Mouse (Mus musculus) liver, embryonic 14.5 days (tissue): ENCODE measurements around the gene Usp8. TPM values are rescaled to one million over a fixed set of nuclear protein-coding genes. Genes with fewer than 3 reads are reported as not detected.

ENCODE experiments used
- ATAC-seq: fragments of 200-750 bp; cut with Nextera tagmentation; 2 replicates; pipeline ENCODE4 v1.8.0; 2017; ENCODE audit warnings: moderate number of reproducible peaks, mild to moderate bottlenecking, moderate library complexity; ENCODE audit not compliant: insufficient read depth
- DNase-seq, 3 experiments: peaks; one replicate each; pipeline ENCODE4 v3.0.0-alpha.2; 2012 to 2013; ENCODE audit warnings: low read depth in 3 of 3, low spot score in 3 of 3
- H3K27ac ChIP-seq: fragments of 300-500 bp; sonication (generic); 2 replicates; pipeline ENCODE4 v1.5.1; 2014; ENCODE audit warnings: moderate library complexity, mild to moderate bottlenecking, control low read depth, inconsistent platforms
- H3K27me3 ChIP-seq: fragments of 300-500 bp; sonication (generic); 2 replicates; pipeline ENCODE4 v1.6.1; 2014; ENCODE audit warnings: mild to moderate bottlenecking, low read length, moderate library complexity; ENCODE audit not compliant: control insufficient read depth, insufficient read depth
- H3K36me3 ChIP-seq: fragments of 300-500 bp; sonication (generic); replicated peaks from 2 replicates; pipeline ENCODE4 v1.6.1; 2014; ENCODE audit warnings: low read depth; ENCODE audit not compliant: control insufficient read depth, insufficient read depth
- H3K4me1 ChIP-seq, 2 experiments: fragments of 200-500 bp in 1 of 2; fragments of 300-500 bp in 1 of 2; sonication (generic) in 1 of 2; replicated peaks; 2 replicates each; pipeline ENCODE4 v1.6.1; 2012 to 2014; ENCODE audit warnings: antibody characterized with exemption in 1 of 2, inconsistent platforms in 1 of 2, low read length in 1 of 2; ENCODE audit not compliant: control insufficient read depth in 2 of 2, insufficient read depth in 2 of 2
- H3K4me2 ChIP-seq: fragments of 300-500 bp; sonication (generic); 2 replicates; pipeline ENCODE4 v1.6.1; 2014; ENCODE audit warnings: low read depth, mild to moderate bottlenecking, control low read depth, moderate library complexity
- H3K4me3 ChIP-seq, 2 experiments: fragments of 200-500 bp in 1 of 2; fragments of 300-500 bp in 1 of 2; sonication (generic) in 1 of 2; 2 replicates each; pipeline ENCODE4 v1.5.1; 2012 to 2014; ENCODE audit warnings: low read depth in 2 of 2, low read length in 2 of 2, mild to moderate bottlenecking in 2 of 2, control low read depth in 1 of 2, inconsistent platforms in 1 of 2, moderate library complexity in 1 of 2; ENCODE audit not compliant: insufficient read depth in 1 of 2
- H3K9ac ChIP-seq: fragments of 300-500 bp; sonication (generic); replicated peaks from 2 replicates; pipeline ENCODE4 v1.6.1; 2014; ENCODE audit warnings: mild to moderate bottlenecking, control low read depth, moderate library complexity
- H3K9me3 ChIP-seq: fragments of 300-500 bp; sonication (generic); 2 replicates; pipeline ENCODE4 v1.6.1; 2016; ENCODE audit warnings: low read length, mixed read lengths; ENCODE audit not compliant: control insufficient read depth
- CTCF ChIP-seq: IDR thresholded peaks from 2 replicates; pipeline ENCODE4 v1.5.1; 2016; ENCODE audit warnings: antibody characterized with exemption, low read depth, control low read depth
- EP300 ChIP-seq: IDR thresholded peaks from 2 replicates; pipeline ENCODE4 v1.6.1; 2016; ENCODE audit warnings: antibody characterized with exemption, low read depth
- WGBS: fragments of 180-500 bp; shearing (Covaris S2); extraction: QIAGEN DNeasy Blood & Tissue Kit; methylation state at CpG from one replicate; pipeline ENCODE4 v1.1.7; 2014; ENCODE audit not compliant: insufficient replicate concordance; 5-methylcytosine and 5-hydroxymethylcytosine counted together
- polyA plus RNA-seq, 2 experiments: library from polyadenylated mRNA; depleted of rRNA in 1 of 2; stranded (reverse) in 1 of 2; unstranded in 1 of 2; fragments of >200 nt; fragmentation: Nextera tagmentation in 1 of 2; extraction: Ambion mirVana in 1 of 2; gene quantifications; 2 replicates each; pipeline versions ENCODE4 v1.2.1 to v1.2.3; 2012 to 2014

The Usp8 gene
- polyA plus RNA-seq, 2 experiments, result 12.1 to 17.8 TPM

GRCm38 (mm10) chr2:126712526-126712925 lies 5.4 kb downstream of the Usp8 start:
- 91% methylated on average over 5 of the region's 5 CpGs for WGBS
- ATAC-seq (no peak), DNase-seq (no peak)
- no peak overlapping the region for H3K9ac ChIP-seq
- no peak for TF ChIP-seq CTCF
- TF ChIP-seq EP300, result no peak
- H3K9me3 ChIP-seq, result no peaks in the 10 kb centered on the region
- H3K4me2 ChIP-seq, result no peak overlapping the region
- H3K27ac ChIP-seq, result no peak overlapping the region
- H3K36me3 ChIP-seq, result no peaks in the 10 kb centered on the region
- H3K4me1 ChIP-seq, result peaks cover 11 to 14% of the 10 kb centered on the region in 2 experiments
- no peak overlapping the region for H3K4me3 ChIP-seq
- no peaks in the 10 kb centered on the region for H3K27me3 ChIP-seq

GRCm38 (mm10) chr2:126712950-126713349 lies 5.8 kb downstream of the Usp8 start:
- peaks cover 8 to 12% of the 10 kb centered on the region in 2 experiments for H3K4me1 ChIP-seq
- H3K27me3 ChIP-seq, result no peaks in the 10 kb centered on the region
- no peaks in the 10 kb centered on the region for H3K36me3 ChIP-seq
- DNase-seq (no peak), ATAC-seq (no peak)
- no peak overlapping the region for H3K4me3 ChIP-seq
- no peak overlapping the region for H3K9ac ChIP-seq
- H3K27ac ChIP-seq, result no peak overlapping the region
- no peak for TF ChIP-seq CTCF
- no peak for TF ChIP-seq EP300
- no peaks in the 10 kb centered on the region for H3K9me3 ChIP-seq
- no peak overlapping the region for H3K4me2 ChIP-seq

- no peaks in the 10 kb centered on the region for H3K27me3 ChIP-seq
- no peak overlapping the region for H3K9ac ChIP-seq
- TF ChIP-seq EP300, result no peak
- no peak for TF ChIP-seq CTCF
- H3K27ac ChIP-seq, result no peak overlapping the region
- no peak for DNase-seq
- H3K4me1 ChIP-seq, result no peaks in the 10 kb centered on the region
- peaks cover 6% of the 10 kb centered on the region for H3K36me3 ChIP-seq
- ATAC-seq, result no peak
- H3K9me3 ChIP-seq, result no peaks in the 10 kb centered on the region
- H3K4me3 ChIP-seq, result no peak overlapping the region
- no peak overlapping the region for H3K4me2 ChIP-seq
- 88% methylated on average over 4 of the region's 4 CpGs for WGBS
These were observed 22.1 kb downstream of the Usp8 start for GRCm38 (mm10) chr2:126729207-126729606.

GRCm38 (mm10) chr2:126730502-126730901 lies 23.4 kb downstream of the Usp8 start:
- ATAC-seq (no peak), DNase-seq (no peak)
- H3K4me3 ChIP-seq, result no peak overlapping the region
- H3K27me3 ChIP-seq, result no peaks in the 10 kb centered on the region
- H3K9me3 ChIP-seq, result no peaks in the 10 kb centered on the region
- H3K27ac ChIP-seq, result no peak overlapping the region
- peaks cover 6% of the 10 kb centered on the region for H3K36me3 ChIP-seq
- WGBS, result 66% methylated on average over 2 of the region's 2 CpGs
- no peak overlapping the region for H3K9ac ChIP-seq
- no peak for TF ChIP-seq EP300
- no peak for TF ChIP-seq CTCF
- no peak overlapping the region for H3K4me2 ChIP-seq
- H3K4me1 ChIP-seq, result no peaks in the 10 kb centered on the region

DNA sequence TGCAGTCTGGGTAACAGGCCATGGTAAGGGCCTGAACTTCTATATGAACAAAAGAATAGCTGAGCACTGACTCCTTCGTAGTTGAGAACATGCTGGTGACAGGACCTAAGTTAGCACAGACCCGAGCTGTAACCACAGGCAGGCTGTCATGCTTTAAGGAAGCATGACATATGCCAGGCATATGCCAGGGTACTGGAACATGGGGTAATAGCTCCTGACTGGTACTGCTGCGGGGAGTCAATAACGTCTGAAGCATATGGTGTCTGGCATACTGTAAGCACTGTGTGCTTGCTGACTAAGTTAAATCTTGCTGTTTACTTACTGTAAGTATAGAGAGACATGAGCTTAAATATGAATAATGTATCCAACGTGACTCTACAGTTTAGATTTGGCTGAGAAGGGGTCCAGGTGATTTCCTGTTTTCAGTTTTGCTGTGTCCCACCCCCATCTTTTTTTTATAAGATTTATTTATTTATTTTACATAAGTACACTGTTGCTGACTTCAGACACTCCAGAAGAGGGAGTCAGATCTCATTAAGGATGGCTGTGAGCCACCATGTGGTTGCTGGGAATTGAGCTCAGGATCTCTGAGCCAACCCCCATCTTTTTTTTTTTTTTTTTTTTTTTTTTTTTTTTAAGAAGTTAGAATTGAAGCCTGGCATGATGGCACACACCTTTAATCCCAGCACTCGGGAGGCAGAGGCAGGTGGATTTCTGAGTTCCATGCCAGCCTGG lies 28.4 kb downstream of the Usp8 start:
- ATAC-seq, result no peak
- H3K4me3 ChIP-seq, result no peak overlapping the region
- 70% methylated on average over 6 of the region's 6 CpGs for WGBS

More for the DNA sequence above, 28.4 kb downstream of the Usp8 start:
- Histone ChIP-seq H3K4me1 (no peaks in the 10 kb centered on the region), H3K27ac (no peak overlapping the region), H3K36me3 (peaks cover 15% of the 10 kb centered on the region), H3K9ac (no peak overlapping the region), H3K9me3 (no peaks in the 10 kb centered on the region), H3K4me2 (no peak overlapping the region), H3K27me3 (no peaks in the 10 kb centered on the region)
- no peak for DNase-seq
- no peak for TF ChIP-seq EP300
- no peak for TF ChIP-seq CTCF
